Mouse (Mus musculus): Measurements from ENCODE around the gene Akr1b10. TPM values are rescaled to one million over a fixed set of nuclear protein-coding genes. Genes with fewer than 3 reads are reported as not detected.
"Not testable (repeated sequence)": the region's sequence is repeated elsewhere in the genome, so short reads cannot be mapped to it uniquely, and the experiment has no call there.

Akr1b10 gene
- polyA plus RNA-seq, 1 experiment from 2014 or later, result 11.0 TPM

GRCm38 (mm10) chr6:34384701-34385370 is 818 bp downstream of the Akr1b10 start:
- Histone ChIP-seq H3K27me3 (ENCODE audit: poor library complexity, severe bottlenecking) (no peaks in the 10 kb centered on the region), H3K27ac (peak overlapping the region; percentile 73), H3K4me1 (peaks cover 23% of the 10 kb centered on the region), H3K4me3 (peak overlapping the region; percentile 57), H3K36me3 (replicated peaks) (0 out of 2 replicates have a peak, but pooled peaks cover 6% of the 10 kb centered on the region), H3K9me3 (no peaks in the 10 kb centered on the region)
- DNase-seq (ENCODE audit: extremely low spot score, low spot score), result peak; percentile 16
- WGBS, result 2% methylated on average over 13 of the region's 13 CpGs

GRCm38 (mm10) chr6:34388420-34389156 is 4.6 kb downstream of the Akr1b10 start:
- peaks cover 26% of the 10 kb centered on the region for H3K36me3 ChIP-seq (replicated peaks)
- peaks cover 18% of the 10 kb centered on the region for H3K4me1 ChIP-seq
- H3K27ac ChIP-seq, result no peak overlapping the region
- H3K9me3 ChIP-seq, result peaks cover 6% of the 10 kb centered on the region; the same call in 1 of the 2 replicates
- H3K4me3 ChIP-seq, result no peak overlapping the region
- 85% methylated on average over 4 of the region's 4 CpGs for WGBS
- DNase-seq (ENCODE audit: extremely low spot score, low spot score), result no peak
- H3K27me3 ChIP-seq (ENCODE audit: poor library complexity, severe bottlenecking), result no peaks in the 10 kb centered on the region

GRCm38 (mm10) chr6:34395897-34396296 is 11.9 kb downstream of the Akr1b10 start:
- Histone ChIP-seq H3K9me3 (peaks cover 2% of the 10 kb centered on the region; the same call in 1 of the 2 replicates), H3K27me3 (ENCODE audit: poor library complexity, severe bottlenecking) (no peaks in the 10 kb centered on the region), H3K36me3 (replicated peaks) (peaks cover 19% of the 10 kb centered on the region), H3K4me1 (no peaks in the 10 kb centered on the region), H3K4me3 (no peak overlapping the region), H3K27ac (no peak overlapping the region)
- no peak for DNase-seq (ENCODE audit: extremely low spot score, low spot score)
- WGBS, result 86% methylated on average over 5 of the region's 5 CpGs

DNA sequence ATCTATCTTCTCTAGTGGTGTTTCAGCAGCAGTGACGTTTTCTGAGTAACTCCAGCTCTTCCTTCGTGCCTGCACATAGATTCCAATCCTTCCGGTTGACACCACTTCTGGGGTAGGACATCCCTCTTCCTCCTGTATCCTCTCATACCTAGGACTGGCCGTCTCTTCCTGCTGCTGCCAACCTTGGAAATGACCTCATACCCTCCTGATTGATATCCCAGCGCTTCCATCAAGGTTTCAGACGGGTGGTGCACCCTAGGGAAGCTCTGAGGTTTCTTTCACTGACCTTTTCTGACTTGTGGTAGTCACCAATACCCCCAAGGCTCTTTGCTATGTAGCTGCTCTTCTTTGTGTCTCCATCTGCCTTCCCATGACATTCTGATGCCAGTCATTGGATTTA is 14.4 kb downstream of the Akr1b10 start:
- H3K4me1 ChIP-seq, result no peaks in the 10 kb centered on the region
- 94% methylated on average over 6 of the region's 6 CpGs for WGBS
- H3K9me3 ChIP-seq, result no peaks in the 10 kb centered on the region
- H3K36me3 ChIP-seq (replicated peaks), result peaks cover 9% of the 10 kb centered on the region; the same call in 1 of the 2 replicates
- no peak overlapping the region for H3K4me3 ChIP-seq
- no peak overlapping the region for H3K27ac ChIP-seq
- H3K27me3 ChIP-seq (ENCODE audit: poor library complexity, severe bottlenecking), result no peaks in the 10 kb centered on the region
- no peak for DNase-seq (ENCODE audit: extremely low spot score, low spot score)

- Histone ChIP-seq H3K27me3 (ENCODE audit: poor library complexity, severe bottlenecking) (no peaks in the 10 kb centered on the region), H3K9me3 (no peaks in the 10 kb centered on the region), H3K36me3 (replicated peaks) (peaks cover 4% of the 10 kb centered on the region; the same call in 1 of the 2 replicates), H3K4me1 (no peaks in the 10 kb centered on the region), H3K4me3 (no peak overlapping the region), H3K27ac (no peak overlapping the region)
- 84% methylated on average over 13 of the region's 13 CpGs for WGBS
- no peak for DNase-seq (ENCODE audit: extremely low spot score, low spot score)
These were observed 15.7 kb downstream of the Akr1b10 start for GRCm38 (mm10) chr6:34399606-34400220.

GRCm38 (mm10) chr6:34400696-34401095 is 16.7 kb downstream of the Akr1b10 start:
- Histone ChIP-seq H3K4me1 (no peaks in the 10 kb centered on the region), H3K27ac (no peak overlapping the region), H3K9me3 (no peaks in the 10 kb centered on the region), H3K4me3 (no peak overlapping the region), H3K36me3 (replicated peaks) (peaks cover 4% of the 10 kb centered on the region; the same call in 1 of the 2 replicates), H3K27me3 (ENCODE audit: poor library complexity, severe bottlenecking) (no peaks in the 10 kb centered on the region)
- no peak for DNase-seq (ENCODE audit: extremely low spot score, low spot score)
- WGBS, result 85% methylated on average over 2 of the region's 2 CpGs

DNA sequence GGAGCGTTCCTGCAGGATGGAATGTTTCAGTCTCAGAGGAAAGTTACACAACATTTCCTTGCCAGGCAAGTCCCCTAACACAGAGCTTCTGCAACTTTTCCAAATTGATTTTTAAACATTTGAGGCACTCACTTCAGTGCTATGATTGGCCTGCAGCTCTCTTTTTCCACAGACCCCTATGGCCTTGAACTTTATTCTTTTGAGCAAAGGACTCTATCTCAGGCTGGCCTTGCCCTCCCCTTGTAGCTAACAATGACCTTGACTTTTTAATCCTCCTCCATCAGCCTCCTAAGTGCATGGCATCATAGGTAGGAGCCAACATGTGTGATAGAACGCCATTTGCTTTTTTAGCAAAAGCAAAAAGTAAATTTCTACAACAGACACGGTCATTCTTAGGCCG is 22.7 kb downstream of the Akr1b10 start:
- no peaks in the 10 kb centered on the region for H3K4me1 ChIP-seq
- 94% methylated on average over 4 of the region's 4 CpGs for WGBS
- no peaks in the 10 kb centered on the region for H3K27me3 ChIP-seq (ENCODE audit: poor library complexity, severe bottlenecking)
- peaks cover 5% of the 10 kb centered on the region; the same call in 1 of the 2 replicates for H3K9me3 ChIP-seq
- no peak overlapping the region for H3K27ac ChIP-seq
- H3K4me3 ChIP-seq, result no peak overlapping the region
- H3K36me3 ChIP-seq (replicated peaks), result no peaks in the 10 kb centered on the region
- DNase-seq (ENCODE audit: extremely low spot score, low spot score), result no peak

GRCm38 (mm10) chr6:34407403-34407802 is 23.4 kb downstream of the Akr1b10 start:
- Histone ChIP-seq H3K9me3 (peaks cover 5% of the 10 kb centered on the region; the same call in 1 of the 2 replicates), H3K27me3 (ENCODE audit: poor library complexity, severe bottlenecking) (no peaks in the 10 kb centered on the region), H3K36me3 (replicated peaks) (no peaks in the 10 kb centered on the region), H3K27ac (no peak overlapping the region), H3K4me3 (no peak overlapping the region), H3K4me1 (no peaks in the 10 kb centered on the region)
- 86% methylated on average over 10 of the region's 10 CpGs for WGBS
- no peak for DNase-seq (ENCODE audit: extremely low spot score, low spot score)

DNA sequence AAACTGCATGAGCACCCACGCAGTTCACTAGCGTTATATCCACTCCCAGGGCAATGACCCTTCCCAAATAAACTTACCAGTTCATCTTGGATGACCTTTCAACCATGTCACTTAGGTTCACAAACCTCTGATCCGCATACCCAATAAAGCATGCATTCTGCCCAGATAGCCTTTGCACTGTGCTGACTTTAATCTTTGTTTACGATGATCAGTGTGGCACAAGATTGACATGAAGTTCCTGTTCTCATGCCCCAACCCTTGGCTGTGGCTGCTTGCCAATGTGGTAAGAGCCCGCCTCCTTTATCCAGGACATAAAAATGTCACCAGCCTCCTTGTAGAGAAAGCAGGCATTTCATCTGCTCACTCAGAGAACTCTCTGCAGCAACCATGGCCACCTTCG is 28.0 kb downstream of the Akr1b10 start, which contains the start of gene Akr1b7:
Gene Akr1b7 (plus strand): TSS at position 312 of the 400 bp plus-strand sequence.
- no peaks in the 10 kb centered on the region for H3K9me3 ChIP-seq
- WGBS, result 88% methylated on average over 6 of the region's 6 CpGs
- DNase-seq (ENCODE audit: extremely low spot score, low spot score), result no peak

GRCm38 (mm10) chr6:34412688-34413087 is 28.7 kb downstream of the Akr1b10 start:
- no peaks in the 10 kb centered on the region for H3K36me3 ChIP-seq (replicated peaks)
- 75% methylated on average over 1 of the region's 1 CpGs for WGBS
- H3K9me3 ChIP-seq, result no peaks in the 10 kb centered on the region
- H3K4me3 ChIP-seq, result no peak overlapping the region
- H3K27me3 ChIP-seq (ENCODE audit: poor library complexity, severe bottlenecking), result no peaks in the 10 kb centered on the region
- H3K4me1 ChIP-seq, result no peaks in the 10 kb centered on the region
- H3K27ac ChIP-seq, result no peak overlapping the region
- no peak for DNase-seq (ENCODE audit: extremely low spot score, low spot score)

More for the DNA sequence above, 28.0 kb downstream of the Akr1b10 start, which contains the start of gene Akr1b7:
- no peak within 1 kb of the TSS for H3K27ac ChIP-seq
- H3K36me3 ChIP-seq (replicated peaks), result no peaks in the 10 kb centered on the region
- H3K4me3 ChIP-seq, result no peak within 1 kb of the TSS
- H3K4me1 ChIP-seq, result no peaks in the 10 kb centered on the region
- H3K27me3 ChIP-seq (ENCODE audit: poor library complexity, severe bottlenecking), result no peaks in the 10 kb centered on the region

- H3K27me3 ChIP-seq (ENCODE audit: poor library complexity, severe bottlenecking); H3K4me1 ChIP-seq; H3K27ac ChIP-seq; H3K4me3 ChIP-seq; DNase-seq (ENCODE audit: extremely low spot score, low spot score); H3K36me3 ChIP-seq (replicated peaks); H3K9me3 ChIP-seq: not testable (repeated sequence)
- WGBS, result 87% methylated on average over 1 of the region's 1 CpGs
These were observed 29.4 kb downstream of the Akr1b10 start for GRCm38 (mm10) chr6:34413386-34413785.

GRCm38 (mm10) chr6:34416521-34416920 is 32.5 kb downstream of the Akr1b10 start:
- H3K4me1 ChIP-seq, result no peaks in the 10 kb centered on the region
- DNase-seq (ENCODE audit: extremely low spot score, low spot score), result no peak
- H3K36me3 ChIP-seq (replicated peaks), result no peaks in the 10 kb centered on the region
- 92% methylated on average over 2 of the region's 2 CpGs for WGBS
- no peak overlapping the region for H3K4me3 ChIP-seq
- H3K9me3 ChIP-seq, result no peaks in the 10 kb centered on the region
- H3K27ac ChIP-seq, result no peak overlapping the region
- H3K27me3 ChIP-seq (ENCODE audit: poor library complexity, severe bottlenecking), result no peaks in the 10 kb centered on the region

GRCm38 (mm10) chr6:34419071-34419470 is 35.1 kb downstream of the Akr1b10 start:
- no peak for DNase-seq (ENCODE audit: extremely low spot score, low spot score)
- no peaks in the 10 kb centered on the region for H3K4me1 ChIP-seq
- H3K27me3 ChIP-seq (ENCODE audit: poor library complexity, severe bottlenecking), result no peaks in the 10 kb centered on the region
- H3K36me3 ChIP-seq (replicated peaks), result no peaks in the 10 kb centered on the region
- H3K9me3 ChIP-seq, result no peaks in the 10 kb centered on the region
- no peak overlapping the region for H3K4me3 ChIP-seq
- no peak overlapping the region for H3K27ac ChIP-seq

Measured in forebrain, embryonic 10.5 days (tissue).